Mouse (Mus musculus) ES-E14 (cell line): ENCODE data around the gene Mitf. TPM values are rescaled to one million over a fixed set of nuclear protein-coding genes. Genes with fewer than 3 reads are reported as not detected.

Source experiments
- DNase-seq: peaks from one replicate; pipeline ENCODE4 v3.0.0-alpha.2; 2013; ENCODE audit warnings: low read depth, low spot score
- H3K27ac ChIP-seq: 2 replicates; pipeline ENCODE4 v1.5.1; 2012; ENCODE audit warnings: low read depth, mild to moderate bottlenecking, low read length, moderate library complexity, mixed read lengths; ENCODE audit not compliant: poor library complexity, insufficient read depth, severe bottlenecking
- H3K36me3 ChIP-seq: 2 replicates; pipeline ENCODE4 v1.6.1; 2012; ENCODE audit warnings: mild to moderate bottlenecking, low read length, moderate library complexity, mixed read lengths; ENCODE audit not compliant: control insufficient read depth, poor library complexity, insufficient read depth, severe bottlenecking
- H3K4me1 ChIP-seq, 2 experiments: fragments of 150-350 bp in 1 of 2; sonication (generic) in 1 of 2; 2 replicates each; pipeline ENCODE4 v1.6.1; 2012; ENCODE audit warnings: low read length in 2 of 2, mild to moderate bottlenecking in 1 of 2, mixed read lengths in 1 of 2; ENCODE audit not compliant: control insufficient read depth in 2 of 2, insufficient read depth in 2 of 2, poor library complexity in 1 of 2
- H3K4me3 ChIP-seq, 2 experiments: fragments of 150-350 bp in 1 of 2; sonication (generic) in 1 of 2; 2 replicates each; pipeline ENCODE4 v1.5.1; 2012; ENCODE audit warnings: low read length in 2 of 2, low read depth in 1 of 2, mild to moderate bottlenecking in 1 of 2, mixed read lengths in 1 of 2; ENCODE audit not compliant: insufficient read depth in 1 of 2, poor library complexity in 1 of 2, severe bottlenecking in 1 of 2
- H3K9ac ChIP-seq: 2 replicates; pipeline ENCODE4 v1.6.1; 2012; ENCODE audit warnings: low read depth, mild to moderate bottlenecking, low read length, mixed read lengths; ENCODE audit not compliant: poor library complexity, insufficient read depth, severe bottlenecking
- H3K9me3 ChIP-seq: fragments of 150-350 bp; sonication (generic); 2 replicates; pipeline ENCODE4 v1.6.1; 2012; ENCODE audit warnings: low read depth, mild to moderate bottlenecking, low read length; ENCODE audit not compliant: control insufficient read depth, insufficient read depth
- CHD2 ChIP-seq: IDR thresholded peaks from 2 replicates; pipeline ENCODE4 v1.6.1; 2014; ENCODE audit warnings: mild to moderate bottlenecking, low read depth, low read length, inconsistent platforms
- HCFC1 ChIP-seq: IDR thresholded peaks from 2 replicates; pipeline ENCODE4 v1.6.1; 2012; ENCODE audit warnings: low read length, inconsistent platforms, borderline replicate concordance; ENCODE audit not compliant: insufficient read depth
- MAFK ChIP-seq: IDR thresholded peaks from 2 replicates; pipeline ENCODE4 v1.6.1; 2014; ENCODE audit warnings: mild to moderate bottlenecking, low read depth, low read length, inconsistent platforms; ENCODE audit not compliant: insufficient read depth
- ZC3H11A ChIP-seq: IDR thresholded peaks from 2 replicates; pipeline ENCODE4 v1.6.1; 2012; ENCODE audit warnings: low read depth, mild to moderate bottlenecking, inconsistent platforms, low read length, borderline replicate concordance
- ZNF384 ChIP-seq: IDR thresholded peaks from 2 replicates; pipeline ENCODE4 v1.6.1; 2012; ENCODE audit warnings: low read depth, low read length, inconsistent platforms
- in situ Hi-C, 2 experiments: fragments of 600-800 bp; cut with MboI; formaldehyde crosslinking; loops; one replicate each; pipeline ENCODE4 v1.15.1; 2025; ENCODE audit warnings: low sequenced_read_pairs in 2 of 2, inconsistent platforms in 1 of 2; ENCODE audit not compliant: unreplicated experiment in 2 of 2
- total RNA-seq: library from RNA; depleted of rRNA; stranded (reverse); fragments of 300-350 nt; gene quantifications from 2 replicates; pipeline ENCODE4 v1.2.3, GENCODE M21; 2012

Mitf gene
- total RNA-seq, 1 experiment = 9.3 TPM

GRCm38 (mm10) chr6:97958276-97958675 lies 151.4 kb downstream of the Mitf start:
- Histone ChIP-seq H3K4me3 (no peak overlapping the region), H3K9ac (no peak overlapping the region; the same call in 1 of the 2 replicates), H3K36me3 (peaks cover 2% of the 10 kb centered on the region; the same call in 1 of the 2 replicates), H3K27ac (0 out of 2 replicates have a peak overlapping the region, but pooled peaks have one; percentile 38), H3K9me3 (no peaks in the 10 kb centered on the region), H3K4me1 (peaks cover 13 to 22% of the 10 kb centered on the region in 2 experiments)
- in situ Hi-C loops = no loop called here
- no peak for DNase-seq
- TF ChIP-seq ZC3H11A (no peak), MAFK (no peak), HCFC1 (no peak), CHD2 (no peak), ZNF384 (no peak)

- Histone ChIP-seq H3K4me1 (peaks cover 7 to 15% of the 10 kb centered on the region in 2 experiments; a peak in 3 of 4 replicates), H3K9me3 (no peaks in the 10 kb centered on the region), H3K27ac (peak overlapping the region; percentile 95), H3K4me3 (no peak overlapping the region), H3K36me3 (peaks cover 2% of the 10 kb centered on the region; the same call in 1 of the 2 replicates), H3K9ac (no peak overlapping the region; the same call in 1 of the 2 replicates)
- TF ChIP-seq HCFC1 (no peak), MAFK (no peak), ZNF384 (no peak), CHD2 (no peak), ZC3H11A (no peak)
- DNase-seq = peak; percentile 60
- in situ Hi-C loops = no loop called here
Measured at GRCm38 (mm10) chr6:97961776-97962175, 154.9 kb downstream of the Mitf start.

GRCm38 (mm10) chr6:97962311-97962710 lies 155.5 kb downstream of the Mitf start:
- no peak overlapping the region; the same call in 1 of the 2 replicates for H3K9ac ChIP-seq
- H3K9me3 ChIP-seq = no peaks in the 10 kb centered on the region
- in situ Hi-C loops = no loop called here
- no peak for TF ChIP-seq HCFC1
- no peak for TF ChIP-seq ZNF384
- TF ChIP-seq CHD2 = no peak
- no peak for TF ChIP-seq ZC3H11A
- no peak for TF ChIP-seq MAFK
- H3K36me3 ChIP-seq = peaks cover 2% of the 10 kb centered on the region; the same call in 1 of the 2 replicates
- H3K4me1 ChIP-seq = peaks cover 6 to 15% of the 10 kb centered on the region in 2 experiments; a peak in 3 of 4 replicates
- no peak overlapping the region for H3K4me3 ChIP-seq
- no peak for DNase-seq
- H3K27ac ChIP-seq = peak overlapping the region; percentile 95; the same call in 1 of the 2 replicates

- Histone ChIP-seq H3K4me1 (peaks cover 0 to 5% of the 10 kb centered on the region in 2 experiments; a peak in 1 of 4 replicates), H3K4me3 (no peak overlapping the region), H3K27ac (no peak overlapping the region), H3K9me3 (no peaks in the 10 kb centered on the region), H3K9ac (no peak overlapping the region), H3K36me3 (peaks cover 2% of the 10 kb centered on the region; the same call in 1 of the 2 replicates)
- DNase-seq = no peak
- in situ Hi-C loops = no loop called here
- no peak for TF ChIP-seq ZC3H11A
- no peak for TF ChIP-seq HCFC1
- TF ChIP-seq CHD2 = no peak
- TF ChIP-seq ZNF384 = no peak
- no peak for TF ChIP-seq MAFK
Measured at GRCm38 (mm10) chr6:97964750-97965149, 157.9 kb downstream of the Mitf start.
